Mouse (Mus musculus) forebrain, embryonic 14.5 days (tissue): ENCODE data around the gene Prss57. TPM values are rescaled to one million over a fixed set of nuclear protein-coding genes. Genes with fewer than 3 reads are reported as not detected.
A peak's percentile ranks its signal among the peaks of the same experiment; 100 is the strongest.

Experiments used
- ATAC-seq: fragments of 200-750 bp; cut with Nextera tagmentation; 2 replicates; pipeline ENCODE4 v1.8.0; 2017; ENCODE audit warnings: mild to moderate bottlenecking, moderate library complexity
- DNase-seq: peaks from one replicate; pipeline ENCODE4 v3.0.0-alpha.2; 2015; ENCODE audit warnings: low spot score
- H3K27ac ChIP-seq: fragments of 300-500 bp; sonication (generic); 2 replicates; pipeline ENCODE4 v1.5.1; 2014; ENCODE audit warnings: low read depth, mild to moderate bottlenecking, control low read depth, low read length, moderate library complexity
- H3K27me3 ChIP-seq: fragments of 300-500 bp; sonication (generic); replicated peaks from 2 replicates; pipeline ENCODE4 v1.6.1; 2014; ENCODE audit warnings: low read length, control low read depth, mixed read lengths; ENCODE audit not compliant: control insufficient read depth, insufficient read depth
- H3K36me3 ChIP-seq: fragments of 300-500 bp; sonication (generic); 2 replicates; pipeline ENCODE4 v1.6.1; 2014; ENCODE audit warnings: low read length, control low read depth; ENCODE audit not compliant: control insufficient read depth, insufficient read depth
- H3K4me1 ChIP-seq: fragments of 300-500 bp; sonication (generic); 2 replicates; pipeline ENCODE4 v1.6.1; 2014; ENCODE audit warnings: antibody characterized with exemption, low read length, control low read depth; ENCODE audit not compliant: control insufficient read depth, insufficient read depth
- H3K4me2 ChIP-seq: fragments of 300-500 bp; sonication (generic); 2 replicates; pipeline ENCODE4 v1.6.1; 2014; ENCODE audit warnings: mild to moderate bottlenecking, control low read depth, low read length
- H3K4me3 ChIP-seq: fragments of 300-500 bp; sonication (generic); 2 replicates; pipeline ENCODE4 v1.5.1; 2014; ENCODE audit warnings: low read depth, low read length, control low read depth
- H3K9ac ChIP-seq: fragments of 300-500 bp; sonication (generic); 2 replicates; pipeline ENCODE4 v1.6.1; 2014; ENCODE audit warnings: mild to moderate bottlenecking, low read length, control low read depth, moderate library complexity
- H3K9me3 ChIP-seq: fragments of 300-500 bp; sonication (generic); replicated peaks from 2 replicates; pipeline ENCODE4 v1.6.1; 2016; ENCODE audit warnings: low read length, control low read depth, mixed read lengths; ENCODE audit not compliant: control insufficient read depth
- WGBS: fragments of 180-500 bp; shearing (Covaris S2); extraction: QIAGEN DNeasy Blood & Tissue Kit; methylation state at CpG from one replicate; pipeline ENCODE4 v1.1.7; 2014; 5-methylcytosine and 5-hydroxymethylcytosine counted together
- polyA plus RNA-seq: library from polyadenylated mRNA; unstranded; fragments of >200 nt; fragmentation: Nextera tagmentation; extraction: Ambion mirVana; gene quantifications from 2 replicates; pipeline ENCODE4 v1.2.1, GENCODE M21; 2014

Prss57 gene
- 0.37 TPM in 1 of 2 replicates, not detected in the other for polyA plus RNA-seq

DNA sequence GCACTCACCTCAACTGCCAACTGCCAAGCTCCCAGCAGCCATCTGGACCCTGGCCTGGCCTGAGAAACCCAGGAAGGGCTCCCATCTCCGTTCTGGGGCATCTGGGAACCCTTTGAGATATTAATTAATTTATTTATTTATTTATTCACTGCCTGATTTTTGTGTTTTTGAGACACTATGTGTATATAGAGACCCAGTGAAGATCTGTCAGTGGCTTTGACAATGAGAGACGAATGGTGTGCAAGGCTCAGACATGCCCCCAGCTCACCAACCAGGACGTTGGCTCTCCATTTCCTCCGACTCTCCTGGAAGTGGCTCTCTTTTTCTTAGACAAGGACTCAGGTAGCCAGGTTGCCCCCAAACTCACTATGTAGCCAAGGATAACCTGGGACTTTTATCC is at the start of gene Prss57:
Gene Prss57, minus strand, starts transcription at position 101 of the 400 bp plus-strand sequence.
- no peaks in the 10 kb centered on the region for H3K36me3 ChIP-seq
- DNase-seq (no peak), ATAC-seq (no peak)
- WGBS, result 89% methylated on average over 4 of the region's 4 CpGs
- no peak within 1 kb of the TSS for H3K4me2 ChIP-seq
- H3K4me3 ChIP-seq, result no peak within 1 kb of the TSS
- no peaks in the 10 kb centered on the region for H3K27me3 ChIP-seq
- no peak within 1 kb of the TSS for H3K9ac ChIP-seq
- H3K4me1 ChIP-seq, result peaks cover 9% of the 10 kb centered on the region
- no peak within 1 kb of the TSS for H3K27ac ChIP-seq
- no peaks in the 10 kb centered on the region for H3K9me3 ChIP-seq

DNA sequence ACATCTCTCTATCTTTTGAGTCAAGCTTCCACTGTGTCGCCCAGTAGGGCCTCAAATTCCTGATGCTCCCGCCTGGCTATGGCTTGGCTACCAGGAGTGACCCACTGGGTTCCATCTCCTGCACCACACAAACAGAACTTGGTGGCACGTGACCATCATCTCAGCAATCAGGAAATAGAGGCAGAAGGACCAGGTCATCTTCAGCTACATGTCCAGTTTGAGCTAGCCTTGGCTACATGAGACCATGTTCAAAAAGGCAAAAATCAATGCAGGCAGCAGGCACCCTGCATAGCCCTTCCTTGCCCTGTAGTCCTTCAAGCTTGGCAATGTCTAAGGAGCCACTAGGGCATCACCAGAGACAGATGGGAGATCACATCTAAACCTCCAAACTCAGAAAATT is 49.3 kb upstream of the Prss57 start:
- Histone ChIP-seq H3K4me3 (no peak overlapping the region), H3K27ac (peak overlapping the region; percentile 22; the same call in 1 of the 2 replicates), H3K9me3 (no peaks in the 10 kb centered on the region), H3K4me1 (no peaks in the 10 kb centered on the region; the same call in 1 of the 2 replicates), H3K27me3 (no peaks in the 10 kb centered on the region), H3K4me2 (no peak overlapping the region), H3K36me3 (no peaks in the 10 kb centered on the region), H3K9ac (no peak overlapping the region)
- 86% methylated on average over 3 of the region's 3 CpGs for WGBS
- ATAC-seq (no peak), DNase-seq (no peak)

DNA sequence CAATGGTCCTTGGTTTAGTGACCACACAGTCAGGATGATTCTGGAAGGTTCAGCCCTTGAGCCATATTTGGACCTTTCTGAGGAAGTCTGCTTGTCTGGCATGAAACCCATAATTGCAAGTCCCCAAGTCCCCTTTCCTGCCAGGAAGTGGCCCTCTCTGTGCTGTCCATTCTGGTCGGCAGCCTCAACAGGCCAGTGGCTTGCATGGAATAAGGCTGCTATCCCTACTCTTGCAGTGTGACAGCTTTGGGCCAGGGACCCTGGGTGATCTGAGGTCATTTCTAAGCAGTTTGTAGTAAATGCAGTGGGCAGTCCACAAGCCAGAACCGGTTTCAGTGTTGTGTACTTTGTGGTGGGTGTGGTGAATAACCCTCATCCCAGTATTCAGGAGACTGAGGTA is 47.4 kb upstream of the Prss57 start:
- ATAC-seq (no peak), DNase-seq (no peak)
- no peaks in the 10 kb centered on the region; the same call in 1 of the 2 replicates for H3K4me1 ChIP-seq
- H3K36me3 ChIP-seq, result no peaks in the 10 kb centered on the region
- no peaks in the 10 kb centered on the region for H3K27me3 ChIP-seq
- no peak overlapping the region for H3K9ac ChIP-seq
- no peaks in the 10 kb centered on the region for H3K9me3 ChIP-seq
- H3K4me3 ChIP-seq, result no peak overlapping the region
- 82% methylated on average over 2 of the region's 2 CpGs for WGBS
- no peak overlapping the region for H3K27ac ChIP-seq
- H3K4me2 ChIP-seq, result no peak overlapping the region

DNA sequence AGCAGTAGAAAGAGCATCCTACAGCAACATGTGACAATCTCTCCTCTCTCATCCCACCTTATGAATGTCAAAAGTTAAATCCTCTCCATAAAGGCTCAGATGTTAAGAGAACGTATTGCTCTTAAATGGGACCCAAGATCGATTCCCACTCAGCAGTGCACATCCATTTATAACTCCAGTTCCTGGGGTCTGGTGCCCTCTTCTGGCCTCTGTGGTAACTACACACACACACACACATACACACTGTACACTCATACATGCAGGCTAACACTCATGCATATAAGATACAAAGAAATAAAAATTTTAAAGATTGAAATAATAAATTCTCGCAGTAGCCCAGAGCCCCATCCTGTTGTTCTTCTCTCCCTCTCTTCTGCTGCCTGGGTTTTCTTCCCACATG is 46.2 kb upstream of the Prss57 start:
- WGBS, result 97% methylated on average over 3 of the region's 3 CpGs
- DNase-seq, result no peak
- Histone ChIP-seq H3K27ac (no peak overlapping the region), H3K9me3 (no peaks in the 10 kb centered on the region), H3K4me1 (no peaks in the 10 kb centered on the region; the same call in 1 of the 2 replicates), H3K4me3 (no peak overlapping the region), H3K36me3 (no peaks in the 10 kb centered on the region), H3K27me3 (no peaks in the 10 kb centered on the region), H3K4me2 (no peak overlapping the region), H3K9ac (no peak overlapping the region)
- no peak for ATAC-seq

DNA sequence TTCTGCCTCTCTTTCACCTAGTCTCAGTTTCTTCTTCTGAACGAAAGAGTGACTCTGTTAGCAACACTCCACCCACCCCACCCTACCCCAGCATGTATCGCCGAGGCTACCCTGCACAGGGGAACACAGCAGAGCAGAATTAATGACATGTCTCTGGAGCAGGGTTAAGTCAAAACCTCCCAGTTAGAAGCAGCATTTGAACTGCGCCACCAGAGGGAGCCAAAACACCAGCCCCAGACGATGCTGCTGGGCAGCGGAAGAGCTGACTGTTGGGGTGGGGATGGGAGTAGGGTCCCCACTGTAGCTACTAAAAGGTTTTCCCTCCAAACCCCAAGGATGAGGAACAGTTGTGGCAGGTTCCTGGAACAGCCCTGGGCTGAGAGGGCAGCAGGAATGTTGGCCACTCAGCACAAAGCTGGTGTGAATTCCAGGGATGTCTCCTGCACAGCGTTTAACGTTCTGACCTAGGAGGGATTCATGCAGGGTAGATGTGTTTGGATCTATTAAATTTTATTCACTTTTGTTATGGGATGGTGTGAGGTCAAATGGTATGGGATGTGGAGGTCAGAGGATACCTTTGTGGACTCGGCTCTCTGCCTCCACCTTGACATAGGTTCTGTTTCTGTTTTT is 44.1 kb upstream of the Prss57 start:
- Histone ChIP-seq H3K4me2 (no peak overlapping the region), H3K27me3 (no peaks in the 10 kb centered on the region), H3K27ac (no peak overlapping the region), H3K9me3 (no peaks in the 10 kb centered on the region), H3K4me3 (no peak overlapping the region), H3K36me3 (no peaks in the 10 kb centered on the region), H3K9ac (no peak overlapping the region), H3K4me1 (no peaks in the 10 kb centered on the region)
- DNase-seq (peak; percentile 86), ATAC-seq (peak; percentile 81)
- WGBS, result 29% methylated on average over 9 of the region's 9 CpGs

DNA sequence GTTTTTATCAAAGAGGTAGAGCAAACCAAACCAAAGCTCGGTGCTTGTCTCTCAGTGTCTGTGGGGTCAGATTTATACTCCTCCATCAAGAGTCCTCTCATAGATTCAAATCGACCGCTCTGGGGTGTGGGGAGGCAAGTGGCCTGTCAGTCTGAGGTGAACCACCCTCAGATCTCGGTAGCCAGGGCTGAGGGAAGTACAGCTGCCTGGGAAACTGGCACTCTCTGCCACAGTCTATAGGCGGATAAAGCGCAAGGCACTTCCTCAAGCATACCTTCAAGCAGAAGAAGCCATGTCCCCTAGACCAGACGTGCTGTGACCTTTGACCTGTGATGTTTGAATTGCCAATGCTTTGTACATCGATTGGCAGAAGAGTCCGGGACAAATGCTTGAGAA is 42.0 kb upstream of the Prss57 start:
- no peak overlapping the region for H3K27ac ChIP-seq
- H3K27me3 ChIP-seq, result no peaks in the 10 kb centered on the region
- no peak for ATAC-seq
- no peak overlapping the region for H3K4me3 ChIP-seq
- no peaks in the 10 kb centered on the region for H3K4me1 ChIP-seq
- WGBS, result 81% methylated on average over 9 of the region's 9 CpGs
- DNase-seq, result no peak
- H3K9me3 ChIP-seq, result no peaks in the 10 kb centered on the region
- no peak overlapping the region for H3K9ac ChIP-seq
- no peak overlapping the region for H3K4me2 ChIP-seq
- no peaks in the 10 kb centered on the region for H3K36me3 ChIP-seq

DNA sequence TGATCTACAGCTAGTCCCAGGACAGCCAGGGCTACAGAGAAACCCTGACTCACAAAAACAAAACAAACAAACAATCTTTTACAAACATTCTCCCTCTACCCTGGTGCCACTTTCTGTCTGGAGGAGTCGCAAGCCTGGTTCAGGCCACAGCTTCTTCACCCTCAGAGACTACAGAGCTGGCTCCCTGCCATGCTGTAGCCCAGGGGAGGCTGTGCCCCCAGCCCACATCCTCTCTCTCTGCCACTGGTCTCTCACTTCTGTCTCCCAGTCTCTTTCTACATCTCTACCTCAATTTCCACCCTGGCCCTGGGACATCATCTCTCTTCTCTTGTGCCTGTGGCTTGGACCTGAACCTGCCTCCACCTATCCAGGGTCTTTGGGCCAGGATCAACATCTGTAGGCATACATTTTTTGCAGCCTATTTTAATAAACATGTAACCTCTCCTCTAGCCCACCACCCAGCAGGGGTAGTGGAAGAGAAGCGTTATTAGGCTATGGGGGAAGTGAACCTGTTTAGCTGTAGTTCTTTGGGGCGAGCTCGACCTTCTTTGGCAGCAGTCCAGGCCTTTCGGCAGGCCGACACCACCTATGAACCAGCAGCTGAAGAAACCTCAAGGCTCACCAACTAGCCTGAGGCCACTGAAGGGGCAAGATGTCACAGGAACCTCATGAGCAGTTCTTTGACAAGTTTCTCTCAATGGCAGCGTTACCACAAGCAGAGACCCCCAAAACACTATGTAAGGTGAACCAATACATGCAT is 41.4 kb upstream of the Prss57 start:
- H3K4me3 ChIP-seq, result no peak overlapping the region
- no peaks in the 10 kb centered on the region for H3K36me3 ChIP-seq
- no peaks in the 10 kb centered on the region for H3K9me3 ChIP-seq
- H3K4me1 ChIP-seq, result no peaks in the 10 kb centered on the region
- no peak overlapping the region for H3K27ac ChIP-seq
- H3K4me2 ChIP-seq, result no peak overlapping the region
- DNase-seq, result no peak
- ATAC-seq, result no peak
- WGBS, result 58% methylated on average over 7 of the region's 7 CpGs
- H3K27me3 ChIP-seq, result no peaks in the 10 kb centered on the region
- H3K9ac ChIP-seq, result no peak overlapping the region

DNA sequence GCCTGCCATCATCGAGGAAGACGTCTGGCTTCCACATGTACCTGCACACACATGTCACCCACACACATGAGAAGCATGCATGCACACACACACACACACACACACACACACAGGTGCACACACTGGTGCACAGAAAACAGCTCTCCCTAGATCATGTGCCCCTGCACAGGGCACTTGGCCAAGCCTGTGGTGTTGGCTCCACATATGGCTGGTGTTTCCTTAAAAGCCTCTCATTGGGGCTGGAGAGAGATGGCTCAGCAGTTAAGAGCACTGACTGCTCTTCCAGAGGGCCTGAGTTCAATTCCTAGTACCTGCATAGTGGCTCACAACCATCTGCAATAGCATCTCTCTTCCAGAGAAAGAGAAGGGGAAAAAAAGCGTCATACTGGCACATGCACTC is 40.8 kb upstream of the Prss57 start:
- Histone ChIP-seq H3K9ac (no peak overlapping the region), H3K27me3 (no peaks in the 10 kb centered on the region), H3K4me1 (no peaks in the 10 kb centered on the region), H3K9me3 (no peaks in the 10 kb centered on the region), H3K4me3 (no peak overlapping the region), H3K36me3 (no peaks in the 10 kb centered on the region), H3K4me2 (no peak overlapping the region), H3K27ac (no peak overlapping the region)
- WGBS, result 92% methylated on average over 3 of the region's 3 CpGs
- ATAC-seq, result no peak
- no peak for DNase-seq

DNA sequence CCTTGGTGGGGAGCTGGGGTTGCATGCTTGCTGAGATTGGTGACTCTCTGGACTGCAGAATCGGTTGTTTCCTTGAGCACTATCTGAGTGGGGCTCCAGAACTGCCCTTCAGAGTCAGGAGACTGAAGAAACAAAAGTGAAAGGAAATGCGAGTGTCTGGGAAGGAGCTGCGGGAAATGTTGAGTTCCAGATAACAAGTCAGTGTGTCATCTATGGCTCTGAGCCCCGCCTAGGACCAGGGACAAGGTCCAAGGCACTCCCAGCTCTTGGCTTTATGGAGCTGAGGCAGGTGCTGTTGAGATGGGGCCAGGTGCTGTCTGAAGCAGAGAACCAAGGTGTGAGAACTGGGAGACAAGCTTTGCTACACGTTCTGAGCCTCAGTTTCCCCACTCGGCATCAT is 33.7 kb upstream of the Prss57 start:
- Histone ChIP-seq H3K4me2 (no peak overlapping the region), H3K36me3 (peaks cover 18% of the 10 kb centered on the region), H3K9ac (no peak overlapping the region), H3K4me3 (no peak overlapping the region), H3K9me3 (no peaks in the 10 kb centered on the region), H3K4me1 (no peaks in the 10 kb centered on the region), H3K27me3 (no peaks in the 10 kb centered on the region), H3K27ac (no peak overlapping the region)
- DNase-seq (no peak), ATAC-seq (no peak)
- 72% methylated on average over 6 of the region's 6 CpGs for WGBS
